Mouse (Mus musculus): ENCODE measurements around the gene Sgsm3.

DNA sequence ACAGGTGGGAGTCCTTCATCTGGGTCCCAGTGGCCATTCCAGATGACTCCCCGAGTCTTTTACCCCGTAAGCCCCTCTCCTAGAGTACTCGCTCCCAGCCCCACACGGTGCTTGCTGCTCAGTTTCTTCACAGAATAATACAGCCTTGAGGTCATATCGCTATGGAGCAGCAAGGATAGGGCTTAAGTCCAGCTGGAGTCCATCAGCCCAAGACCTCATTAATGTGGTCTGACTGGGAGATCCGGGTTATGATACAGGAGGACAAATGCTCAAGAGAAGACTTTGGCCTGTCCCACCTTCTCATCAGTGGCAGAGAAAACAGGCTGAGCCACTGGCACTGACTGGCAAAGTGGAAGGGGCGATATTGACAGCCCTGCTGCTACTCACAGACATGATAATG, 39.7 kb downstream of the Sgsm3 start:
- TF ChIP-seq CTCF (IDR thresholded peaks at IDR 0.05; ENCODE audit: low read depth) (no peak), EP300 (IDR thresholded peaks at IDR 0.05; ENCODE audit: low read depth) (no peak)
